Mouse (Mus musculus) limb, embryonic 11.5 days (tissue): ENCODE results near the gene Marveld1. TPM values are rescaled to one million over a fixed set of nuclear protein-coding genes. Genes with fewer than 3 reads are reported as not detected.

Source experiments
- ATAC-seq: fragments of 200-750 bp; cut with Nextera tagmentation; 2 replicates; pipeline ENCODE4 v1.8.0; 2017; ENCODE audit warnings: low read depth; ENCODE audit not compliant: insufficient number of reproducible peaks, low FRiP score, low TSS enrichment
- DNase-seq: peaks from one replicate; pipeline ENCODE4 v3.0.0-alpha.2; 2015; ENCODE audit warnings: low spot score
- H3K27ac ChIP-seq: fragments of 300-500 bp; sonication (generic); replicated peaks from 2 replicates; pipeline ENCODE4 v1.5.1; 2014; ENCODE audit warnings: low read depth, mild to moderate bottlenecking, low read length
- H3K27me3 ChIP-seq: fragments of 300-500 bp; sonication (generic); 2 replicates; pipeline ENCODE4 v1.6.1; 2014; ENCODE audit warnings: mild to moderate bottlenecking, low read length, mixed read lengths; ENCODE audit not compliant: control insufficient read depth, insufficient read depth
- H3K36me3 ChIP-seq: fragments of 300-500 bp; sonication (generic); 2 replicates; pipeline ENCODE4 v1.6.1; 2014; ENCODE audit warnings: mild to moderate bottlenecking, low read length, moderate library complexity, mixed read lengths; ENCODE audit not compliant: control insufficient read depth, insufficient read depth
- H3K4me1 ChIP-seq: fragments of 300-500 bp; sonication (generic); 2 replicates; pipeline ENCODE4 v1.6.1; 2014; ENCODE audit warnings: low read length, mixed read lengths; ENCODE audit not compliant: control insufficient read depth, insufficient read depth
- H3K4me2 ChIP-seq: fragments of 300-500 bp; sonication (generic); 2 replicates; pipeline ENCODE4 v1.6.1; 2014; ENCODE audit warnings: low read depth, mild to moderate bottlenecking, moderate library complexity; ENCODE audit not compliant: severe bottlenecking
- H3K4me3 ChIP-seq: fragments of 300-500 bp; sonication (generic); 2 replicates; pipeline ENCODE4 v1.5.1; 2014; ENCODE audit warnings: low read depth, low read length
- H3K9ac ChIP-seq: fragments of 300-500 bp; sonication (generic); 2 replicates; pipeline ENCODE4 v1.6.1; 2014; ENCODE audit warnings: mild to moderate bottlenecking, low read length
- H3K9me3 ChIP-seq: fragments of 300-500 bp; sonication (generic); 2 replicates; pipeline ENCODE4 v1.6.1; 2016; ENCODE audit warnings: low read length; ENCODE audit not compliant: control insufficient read depth
- WGBS: fragments of 180-500 bp; shearing (Covaris S2); extraction: QIAGEN DNeasy Blood & Tissue Kit; methylation state at CpG from one replicate; pipeline ENCODE4 v1.1.7; 2014; 5-methylcytosine and 5-hydroxymethylcytosine counted together
- polyA plus RNA-seq: library from polyadenylated mRNA; unstranded; fragments of >200 nt; fragmentation: Nextera tagmentation; extraction: Ambion mirVana; gene quantifications from 2 replicates; pipeline ENCODE4 v1.2.1, GENCODE M21; 2014

The Marveld1 gene
- polyA plus RNA-seq, 1 experiment from 2014 or later, result 12.3 TPM

GRCm38 (mm10) chr19:42158246-42159017 lies 11.2 kb downstream of the Marveld1 start:
- no peaks in the 10 kb centered on the region for H3K9me3 ChIP-seq
- no peak overlapping the region for H3K9ac ChIP-seq
- H3K27me3 ChIP-seq, result no peaks in the 10 kb centered on the region
- H3K4me3 ChIP-seq, result no peak overlapping the region
- no peaks in the 10 kb centered on the region for H3K4me1 ChIP-seq
- ATAC-seq (no peak), DNase-seq (no peak)
- WGBS, result 59% methylated on average over 13 of the region's 13 CpGs
- H3K27ac ChIP-seq, result no peak overlapping the region
- no peak overlapping the region for H3K4me2 ChIP-seq
- H3K36me3 ChIP-seq, result no peaks in the 10 kb centered on the region

GRCm38 (mm10) chr19:42163764-42164163 lies 16.6 kb downstream of the Marveld1 start, which contains the start of gene Zfyve27:
Gene Zfyve27 (plus strand): TSS chr19:42163951.
- DNase-seq, result no peak
- H3K9ac ChIP-seq, result no peak within 1 kb of the TSS
- WGBS, result 72% methylated on average over 5 of the region's 5 CpGs
- H3K4me3 ChIP-seq, result no peak within 1 kb of the TSS
- H3K36me3 ChIP-seq, result no peaks in the 10 kb centered on the region
- ATAC-seq, result no peak
- H3K27me3 ChIP-seq, result no peaks in the 10 kb centered on the region
- no peak within 1 kb of the TSS for H3K27ac ChIP-seq
- H3K9me3 ChIP-seq, result no peaks in the 10 kb centered on the region
- no peaks in the 10 kb centered on the region for H3K4me1 ChIP-seq
- H3K4me2 ChIP-seq, result no peak within 1 kb of the TSS

GRCm38 (mm10) chr19:42164188-42164587 lies 17.0 kb downstream of the Marveld1 start:
- no peak overlapping the region for H3K4me2 ChIP-seq
- no peak overlapping the region for H3K9ac ChIP-seq
- no peaks in the 10 kb centered on the region for H3K36me3 ChIP-seq
- no peak for ATAC-seq
- H3K27ac ChIP-seq, result no peak overlapping the region
- no peak overlapping the region for H3K4me3 ChIP-seq
- H3K9me3 ChIP-seq, result no peaks in the 10 kb centered on the region
- H3K27me3 ChIP-seq, result no peaks in the 10 kb centered on the region
- no peaks in the 10 kb centered on the region for H3K4me1 ChIP-seq
- WGBS, result 49% methylated on average over 7 of the region's 7 CpGs
- DNase-seq, result no peak

DNA sequence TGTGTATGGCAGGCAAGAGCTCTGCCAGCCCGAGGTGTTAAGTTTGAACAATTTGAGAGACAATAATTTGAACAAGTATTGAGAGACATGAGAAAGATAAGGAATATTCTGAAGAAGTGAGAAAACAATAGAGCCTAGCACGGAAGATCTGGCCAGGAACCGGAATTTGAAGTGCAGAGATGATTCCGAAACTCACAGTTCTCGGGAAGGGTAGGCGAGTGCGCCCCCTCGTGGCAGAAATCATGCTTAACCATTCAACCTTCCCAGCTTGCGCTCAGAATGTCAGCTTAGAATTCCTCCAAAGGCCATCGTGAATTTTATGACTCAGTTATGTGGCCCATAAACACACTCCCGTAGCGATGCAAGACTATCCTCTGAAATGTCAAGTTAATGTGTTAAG lies 18.9 kb downstream of the Marveld1 start:
- WGBS, result 3% methylated on average over 12 of the region's 12 CpGs
- Histone ChIP-seq H3K4me3 (no peak overlapping the region), H3K27me3 (no peaks in the 10 kb centered on the region), H3K36me3 (no peaks in the 10 kb centered on the region), H3K9ac (no peak overlapping the region), H3K4me2 (no peak overlapping the region; the same call in 1 of the 2 replicates), H3K4me1 (peaks cover 2% of the 10 kb centered on the region; the same call in 1 of the 2 replicates), H3K27ac (no peak overlapping the region), H3K9me3 (no peaks in the 10 kb centered on the region)
- ATAC-seq, result no peak
- peak; percentile 95 for DNase-seq

- H3K4me2 ChIP-seq, result no peak overlapping the region
- no peak overlapping the region for H3K27ac ChIP-seq
- H3K4me1 ChIP-seq, result peaks cover 2% of the 10 kb centered on the region; the same call in 1 of the 2 replicates
- WGBS, result 64% methylated on average over 3 of the region's 3 CpGs
- ATAC-seq, result no peak
- no peak overlapping the region for H3K4me3 ChIP-seq
- no peak overlapping the region for H3K9ac ChIP-seq
- H3K27me3 ChIP-seq, result no peaks in the 10 kb centered on the region
- H3K9me3 ChIP-seq, result no peaks in the 10 kb centered on the region
- H3K36me3 ChIP-seq, result no peaks in the 10 kb centered on the region
- no peak for DNase-seq
Observed at GRCm38 (mm10) chr19:42166766-42167165, 19.6 kb downstream of the Marveld1 start.

DNA sequence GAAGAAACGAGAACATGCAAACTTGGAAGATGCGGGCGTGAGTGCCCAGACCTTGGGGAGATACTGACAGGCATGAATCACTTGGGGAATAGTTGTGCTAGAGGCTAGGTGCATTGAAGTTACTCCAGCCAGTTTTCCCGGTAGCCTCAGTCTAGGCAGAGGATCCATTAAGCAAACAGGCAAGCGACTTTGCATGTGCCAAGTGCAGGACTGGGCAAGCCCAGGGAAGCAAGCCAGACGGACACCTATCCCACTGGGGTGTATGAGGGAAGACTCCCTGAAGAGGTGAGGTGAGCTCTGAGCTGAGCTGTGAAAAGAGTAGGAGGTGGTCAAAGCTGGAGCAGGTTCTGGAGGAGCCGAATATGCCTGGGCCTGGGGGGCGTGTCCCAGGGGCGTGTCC lies 20.3 kb downstream of the Marveld1 start:
- Histone ChIP-seq H3K9me3 (no peaks in the 10 kb centered on the region), H3K9ac (no peak overlapping the region), H3K4me3 (no peak overlapping the region), H3K27me3 (no peaks in the 10 kb centered on the region), H3K27ac (no peak overlapping the region), H3K4me1 (peaks cover 2% of the 10 kb centered on the region; the same call in 1 of the 2 replicates), H3K36me3 (no peaks in the 10 kb centered on the region), H3K4me2 (no peak overlapping the region)
- 62% methylated on average over 9 of the region's 9 CpGs for WGBS
- DNase-seq (no peak), ATAC-seq (no peak)

GRCm38 (mm10) chr19:42169322-42169975 lies 22.2 kb downstream of the Marveld1 start:
- no peak overlapping the region for H3K9ac ChIP-seq
- peaks cover 2% of the 10 kb centered on the region; the same call in 1 of the 2 replicates for H3K4me1 ChIP-seq
- H3K4me2 ChIP-seq, result no peak overlapping the region
- no peak overlapping the region for H3K27ac ChIP-seq
- DNase-seq (no peak), ATAC-seq (no peak)
- H3K27me3 ChIP-seq, result no peaks in the 10 kb centered on the region
- H3K36me3 ChIP-seq, result no peaks in the 10 kb centered on the region
- H3K9me3 ChIP-seq, result no peaks in the 10 kb centered on the region
- 78% methylated on average over 10 of the region's 10 CpGs for WGBS
- no peak overlapping the region for H3K4me3 ChIP-seq

- Histone ChIP-seq H3K36me3 (no peaks in the 10 kb centered on the region), H3K4me1 (peaks cover 2% of the 10 kb centered on the region; the same call in 1 of the 2 replicates), H3K4me3 (peak overlapping the region; percentile 94), H3K4me2 (peak overlapping the region; percentile 89), H3K9me3 (no peaks in the 10 kb centered on the region), H3K9ac (peak overlapping the region; percentile 78), H3K27ac (no peak overlapping the region), H3K27me3 (no peaks in the 10 kb centered on the region)
- ATAC-seq, result peak; percentile 84
- WGBS, result 2% methylated on average over 52 of the region's 56 CpGs
- peak; percentile 94 for DNase-seq
Observed at GRCm38 (mm10) chr19:42170025-42170969, 23.1 kb downstream of the Marveld1 start.
